Mouse (Mus musculus) megakaryocyte, embryonic 14.5 days (primary cell): ENCODE results near the gene Cbfb. TPM values are rescaled to one million over a fixed set of nuclear protein-coding genes. Genes with fewer than 3 reads are reported as not detected.

Source experiments
- H3K27me3 ChIP-seq: replicated peaks from 2 replicates; pipeline ENCODE3; 2012; ENCODE audit warnings: inconsistent platforms
- H3K36me3 ChIP-seq: replicated peaks from 2 replicates; pipeline ENCODE3; 2012; ENCODE audit warnings: low read length, inconsistent platforms, mixed read lengths
- H3K4me1 ChIP-seq: 2 replicates; pipeline ENCODE4 v1.6.1; 2012; ENCODE audit warnings: inconsistent platforms
- H3K4me3 ChIP-seq: replicated peaks from 2 replicates; pipeline ENCODE3; 2012; ENCODE audit warnings: moderate library complexity, mild to moderate bottlenecking, inconsistent platforms
- H3K9me3 ChIP-seq: 2 replicates; pipeline ENCODE4 v1.6.1; 2012; ENCODE audit warnings: inconsistent platforms
- FLI1 ChIP-seq: IDR thresholded peaks from 2 replicates; pipeline ENCODE4 v1.6.1; 2012; ENCODE audit warnings: low read length, inconsistent platforms, mixed read lengths
- GATA1 ChIP-seq: IDR thresholded peaks from 3 replicates; pipeline ENCODE4 v1.6.1; 2012; ENCODE audit warnings: mixed read lengths, low read length, inconsistent platforms, borderline replicate concordance
- polyA plus RNA-seq: library from polyadenylated mRNA; stranded (reverse); fragments of >175 nt; gene quantifications from 2 replicates; pipeline ENCODE4 v1.2.3, GENCODE M21; 2012; ENCODE audit warnings: low replicate concordance; ENCODE audit not compliant: insufficient read depth

The Cbfb gene
- polyA plus RNA-seq, 1 experiment = 15.3 TPM

GRCm38 (mm10) chr8:105178211-105178800 lies 7.8 kb downstream of the Cbfb start:
- Histone ChIP-seq H3K36me3 (peaks cover 45% of the 10 kb centered on the region), H3K4me3 (no peak overlapping the region), H3K27me3 (no peaks in the 10 kb centered on the region), H3K9me3 (no peaks in the 10 kb centered on the region), H3K4me1 (peaks cover 7% of the 10 kb centered on the region)
- TF ChIP-seq FLI1 = no peak
- no peak for TF ChIP-seq GATA1

GRCm38 (mm10) chr8:105182201-105182600 lies 11.7 kb downstream of the Cbfb start:
- no peaks in the 10 kb centered on the region for H3K9me3 ChIP-seq
- H3K4me1 ChIP-seq = peaks cover 6% of the 10 kb centered on the region; the same call in 1 of the 2 replicates
- H3K4me3 ChIP-seq = no peak overlapping the region
- no peaks in the 10 kb centered on the region for H3K27me3 ChIP-seq
- peaks cover 38% of the 10 kb centered on the region for H3K36me3 ChIP-seq
- TF ChIP-seq GATA1 = no peak
- TF ChIP-seq FLI1 = no peak

DNA sequence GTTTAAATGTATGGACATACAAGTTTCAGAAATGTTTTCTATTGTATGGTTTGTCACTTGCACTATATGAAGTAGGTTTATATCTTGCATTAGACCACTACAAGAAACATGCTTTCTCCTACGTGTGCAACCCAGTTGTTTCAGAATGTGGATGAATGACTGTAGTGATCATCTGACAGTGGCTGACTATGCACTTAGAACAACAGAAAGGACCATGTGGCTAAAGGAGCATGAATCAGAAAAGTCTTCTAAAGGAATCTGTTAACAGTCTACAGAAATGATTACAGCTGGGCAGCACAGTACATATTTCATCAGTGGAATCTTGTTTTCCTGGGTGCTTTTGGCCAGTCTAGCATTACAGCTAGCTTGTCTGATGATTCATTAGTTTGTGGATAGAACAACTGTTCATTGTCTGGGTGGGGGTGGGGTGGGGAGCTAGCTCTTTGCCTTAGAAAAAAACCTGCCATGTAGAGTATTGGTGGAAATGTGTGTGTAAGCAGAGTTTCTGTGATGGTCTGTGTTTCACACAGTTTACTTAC lies 16.1 kb downstream of the Cbfb start:
- Histone ChIP-seq H3K4me1 (peaks cover 20% of the 10 kb centered on the region), H3K36me3 (peaks cover 21% of the 10 kb centered on the region), H3K27me3 (no peaks in the 10 kb centered on the region), H3K4me3 (no peak overlapping the region), H3K9me3 (no peaks in the 10 kb centered on the region)
- no peak for TF ChIP-seq FLI1
- TF ChIP-seq GATA1 = no peak

DNA sequence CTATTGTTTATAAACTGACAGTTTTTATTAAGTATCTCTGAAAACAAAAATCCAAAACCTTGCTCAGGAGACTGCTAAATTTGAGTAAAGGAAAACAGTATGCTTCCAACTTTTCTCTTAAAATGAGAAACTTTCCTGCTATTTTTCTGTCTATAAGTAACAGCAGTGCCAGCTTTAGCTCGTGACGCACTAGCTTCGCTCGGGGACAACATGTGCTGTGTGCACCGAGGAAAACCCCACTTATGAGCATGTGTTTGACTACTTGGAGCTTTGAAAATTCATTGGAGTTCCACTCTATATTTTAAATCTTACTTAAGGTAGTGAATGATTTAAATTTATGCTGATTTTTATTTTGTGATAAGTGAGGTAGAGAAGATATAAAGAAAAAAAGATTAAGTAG lies 21.7 kb downstream of the Cbfb start:
- Histone ChIP-seq H3K36me3 (peaks cover 37% of the 10 kb centered on the region), H3K4me3 (no peak overlapping the region), H3K9me3 (no peaks in the 10 kb centered on the region), H3K27me3 (no peaks in the 10 kb centered on the region), H3K4me1 (peaks cover 21% of the 10 kb centered on the region)
- TF ChIP-seq GATA1 (no peak), FLI1 (no peak)

DNA sequence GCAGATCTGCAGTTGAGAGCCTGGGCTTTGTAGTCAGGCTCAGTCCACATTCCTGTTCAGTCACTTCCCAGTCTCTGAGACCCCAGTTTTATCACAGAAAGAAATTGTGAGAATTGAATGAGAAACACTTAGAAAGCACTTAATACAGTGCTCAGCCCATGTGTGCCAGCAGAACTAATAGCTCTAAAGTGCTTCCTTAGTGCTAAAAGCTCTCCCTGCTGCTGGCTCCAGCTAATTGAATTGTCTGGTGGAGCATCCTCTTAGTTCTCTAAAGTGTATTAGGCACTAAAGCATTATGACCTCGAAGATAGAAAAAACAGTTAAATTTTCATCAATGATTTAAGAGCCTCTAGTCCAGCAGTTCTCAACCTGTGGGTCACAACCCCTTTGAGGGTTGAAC lies 35.3 kb downstream of the Cbfb start:
- TF ChIP-seq FLI1 (no peak), GATA1 (no peak)

GRCm38 (mm10) chr8:105206766-105207275 lies 36.3 kb downstream of the Cbfb start:
- no peaks in the 10 kb centered on the region for H3K27me3 ChIP-seq
- TF ChIP-seq GATA1 (no peak), FLI1 (no peak)
- H3K4me3 ChIP-seq = no peak overlapping the region
- H3K9me3 ChIP-seq = no peaks in the 10 kb centered on the region
- H3K4me1 ChIP-seq = peaks cover 22% of the 10 kb centered on the region
- peaks cover 29% of the 10 kb centered on the region for H3K36me3 ChIP-seq

More for the DNA sequence above, 35.3 kb downstream of the Cbfb start:
- Histone ChIP-seq H3K4me3 (no peak overlapping the region), H3K36me3 (peaks cover 33% of the 10 kb centered on the region), H3K27me3 (no peaks in the 10 kb centered on the region), H3K9me3 (no peaks in the 10 kb centered on the region), H3K4me1 (peaks cover 21% of the 10 kb centered on the region)

GRCm38 (mm10) chr8:105207675-105208273 lies 37.3 kb downstream of the Cbfb start:
- Histone ChIP-seq H3K4me1 (peaks cover 22% of the 10 kb centered on the region), H3K4me3 (no peak overlapping the region), H3K27me3 (no peaks in the 10 kb centered on the region), H3K36me3 (peaks cover 25% of the 10 kb centered on the region), H3K9me3 (no peaks in the 10 kb centered on the region)
- TF ChIP-seq GATA1 (no peak), FLI1 (no peak)

DNA sequence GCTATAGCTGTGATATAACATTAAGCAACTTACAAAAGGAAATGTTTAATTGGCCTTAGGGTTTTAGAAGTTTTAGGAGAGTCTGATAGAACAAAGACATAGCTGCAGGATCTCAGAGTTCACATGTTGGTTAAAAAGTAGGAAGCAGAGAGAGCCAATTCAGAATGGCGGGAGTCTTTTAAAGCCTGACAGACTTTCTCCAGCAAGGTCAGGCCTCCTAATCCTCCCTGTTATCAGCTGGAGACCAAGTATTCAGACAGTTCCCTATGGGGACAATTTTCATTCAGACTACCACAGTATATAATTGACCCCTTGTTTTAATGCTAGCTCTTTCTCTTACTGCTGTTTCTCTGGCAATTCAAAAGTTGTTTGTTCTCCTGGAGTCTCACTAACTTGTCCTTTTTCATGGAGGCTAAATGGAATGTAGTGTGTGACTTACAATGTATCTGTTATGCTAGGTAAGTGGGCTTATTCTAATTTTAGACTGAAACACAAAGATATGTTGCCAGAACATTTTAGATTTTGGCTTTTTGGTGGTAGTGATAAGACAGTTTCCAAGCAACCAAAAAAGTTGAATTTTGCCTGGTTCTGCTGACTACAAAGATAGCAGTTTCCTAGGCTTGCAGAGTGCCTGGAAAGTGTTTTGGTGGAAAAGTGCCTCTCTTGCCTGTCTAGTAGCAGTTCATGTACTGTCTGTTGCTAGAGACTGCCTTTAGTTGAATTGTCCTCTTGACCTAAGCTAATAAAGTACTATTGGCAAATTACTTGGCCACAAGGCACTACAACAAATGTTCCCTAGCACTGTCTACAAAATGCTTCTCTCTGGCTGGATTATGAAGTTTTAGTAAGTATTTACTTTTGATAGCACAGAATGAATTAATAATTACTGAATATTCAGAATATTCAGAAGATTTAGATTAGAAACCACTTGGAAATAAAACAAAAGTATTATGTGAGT lies 39.0 kb downstream of the Cbfb start:
- Histone ChIP-seq H3K36me3 (peaks cover 24% of the 10 kb centered on the region), H3K27me3 (no peaks in the 10 kb centered on the region), H3K4me1 (peaks cover 22% of the 10 kb centered on the region), H3K4me3 (no peak overlapping the region), H3K9me3 (no peaks in the 10 kb centered on the region)
- TF ChIP-seq FLI1 = no peak
- no peak for TF ChIP-seq GATA1

GRCm38 (mm10) chr8:105214104-105214503 lies 43.6 kb downstream of the Cbfb start:
- H3K9me3 ChIP-seq = no peaks in the 10 kb centered on the region
- peaks cover 12% of the 10 kb centered on the region for H3K4me1 ChIP-seq
- H3K36me3 ChIP-seq = peaks cover 28% of the 10 kb centered on the region
- H3K4me3 ChIP-seq = no peak overlapping the region
- H3K27me3 ChIP-seq = no peaks in the 10 kb centered on the region
- TF ChIP-seq FLI1 (no peak), GATA1 (no peak)
